Mouse (Mus musculus) brain, embryonic 14.5 days (tissue): ENCODE measurements around the gene Yif1b.

ENCODE experiments used
- CTCF ChIP-seq: fragments of 200-500 bp; IDR thresholded peaks from 2 replicates; pipeline ENCODE4 v1.5.1; 2012; ENCODE audit warnings: inconsistent platforms, mild to moderate bottlenecking, moderate library complexity, borderline replicate concordance; ENCODE audit not compliant: insufficient read depth, insufficient read length; ENCODE audit errors: extremely low read depth
- POLR2A ChIP-seq: fragments of 200-500 bp; IDR thresholded peaks from 2 replicates; pipeline ENCODE4 v1.6.1; 2012; ENCODE audit warnings: mild to moderate bottlenecking, inconsistent platforms, borderline replicate concordance; ENCODE audit not compliant: poor library complexity, insufficient read depth, insufficient read length, severe bottlenecking; ENCODE audit errors: extremely low read depth

- TF ChIP-seq CTCF (no peak), POLR2A (no peak)
Observed at GRCm38 (mm10) chr7:29295861-29296647, 57.9 kb downstream of the Yif1b start.
